Mouse (Mus musculus) G1E (cell line): ENCODE data around the gene Smarcad1.

Experiments
- CTCF ChIP-seq: IDR thresholded peaks from 2 replicates; pipeline ENCODE4 v1.5.1; 2012; ENCODE audit warnings: low read depth, low read length, inconsistent platforms, mixed read lengths
- POLR2AphosphoS5 ChIP-seq: IDR thresholded peaks from 2 replicates; pipeline ENCODE4 v1.6.1; 2012; ENCODE audit warnings: low read depth, low read length, inconsistent platforms; ENCODE audit not compliant: insufficient replicate concordance

- no peak for TF ChIP-seq CTCF
- no peak for TF ChIP-seq POLR2AphosphoS5
These were observed 97.8 kb downstream of the Smarcad1 start for GRCm38 (mm10) chr6:65140082-65140749.
